In the genomic region with DNA sequence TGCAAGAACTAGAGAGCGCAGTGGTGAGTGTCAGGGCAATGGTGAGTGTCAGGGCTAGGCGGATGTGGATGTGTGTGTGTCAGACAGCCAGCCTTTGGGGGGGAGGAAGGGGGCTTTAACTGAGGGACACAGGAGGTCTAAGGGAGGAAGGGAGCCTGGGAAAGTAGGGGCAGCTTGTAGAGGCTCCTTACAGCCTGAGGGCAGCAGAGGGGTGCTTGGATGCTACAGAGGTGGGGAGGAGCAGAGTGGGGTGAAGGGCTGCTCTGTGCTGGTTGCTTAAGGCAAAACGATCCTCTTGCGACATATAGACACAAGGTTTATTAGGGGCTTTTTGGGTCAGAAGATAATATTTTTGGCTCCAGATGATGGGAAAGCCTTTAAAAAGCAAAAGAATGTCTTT, we compare ENCODE assay signal across 21 mouse cellular contexts. TPM values are rescaled to one million over a fixed set of nuclear protein-coding genes. Genes with fewer than 3 reads are reported as not detected.
A peak's percentile ranks its signal among the peaks of the same experiment; 100 is the strongest.
DNase-seq lines count a peak whose midpoint lies in the region; ATAC-seq lines count a peak whose summit lies in the region.
"Had no signal": no experiment of that assay in that cellular context is flagged by ENCODE, and none has a peak within 500 bp of the region (broad histone marks: within the 10 kb centered on the region; RNA-seq: fewer than 3 reads in every experiment).

No protein-coding gene starts in this region.

- no peak overlapping the region for H3K4me3 ChIP-seq in embryonic facial prominence, embryonic 13.5 days
- no peak overlapping the region for H3K4me3 ChIP-seq in embryonic facial prominence, embryonic 10.5 days
- H3K4me3 ChIP-seq in intestine, embryonic 14.5 days (ENCODE audit: low read depth, low read length): no peak overlapping the region
- H3K4me3 ChIP-seq in intestine, embryonic 16.5 days (ENCODE audit: low read length): no peak overlapping the region
- no peak overlapping the region for H3K4me3 ChIP-seq in midbrain, embryonic 11.5 days (ENCODE audit: low read depth, low read length)
- H3K4me3 ChIP-seq: erythroblast, embryonic 14.5 days; heart, adult 2 months; left cerebral cortex, adult 2 months; megakaryocyte, embryonic 14.5 days had no signal

- H3K9ac ChIP-seq in embryonic facial prominence, embryonic 13.5 days: peak overlapping the region; percentile 27; the same call in 1 of the 2 replicates
- no peak overlapping the region for H3K9ac ChIP-seq in intestine, embryonic 14.5 days (ENCODE audit: low read length)
- H3K9ac ChIP-seq in intestine, embryonic 16.5 days (ENCODE audit: low read depth, low read length): no peak overlapping the region
- no peak overlapping the region for H3K9ac ChIP-seq in midbrain, embryonic 11.5 days (ENCODE audit: low read length)
- H3K9ac ChIP-seq: liver, embryonic 14.5 days had no signal

- H3K4me2 ChIP-seq in embryonic facial prominence, embryonic 13.5 days: no peak overlapping the region
- H3K4me2 ChIP-seq in intestine, embryonic 14.5 days (ENCODE audit: low read length): no peak overlapping the region
- no peak overlapping the region for H3K4me2 ChIP-seq in intestine, embryonic 16.5 days (ENCODE audit: low read depth, low read length)
- no peak overlapping the region for H3K4me2 ChIP-seq in midbrain, embryonic 11.5 days

- H3K9me3 ChIP-seq in embryonic facial prominence, embryonic 13.5 days: no peaks in the 10 kb centered on the region
- no peaks in the 10 kb centered on the region for H3K9me3 ChIP-seq in embryonic facial prominence, embryonic 10.5 days
- H3K9me3 ChIP-seq in intestine, embryonic 14.5 days (ENCODE audit: control insufficient read depth, low read length): no peaks in the 10 kb centered on the region
- H3K9me3 ChIP-seq in intestine, embryonic 16.5 days (ENCODE audit: control insufficient read depth, low read length): no peaks in the 10 kb centered on the region
- H3K9me3 ChIP-seq in midbrain, embryonic 11.5 days (ENCODE audit: control insufficient read depth, low read length): no peaks in the 10 kb centered on the region
- H3K9me3 ChIP-seq: megakaryocyte, embryonic 14.5 days had no signal

- no peaks in the 10 kb centered on the region for H3K27me3 ChIP-seq in embryonic facial prominence, embryonic 13.5 days
- H3K27me3 ChIP-seq in embryonic facial prominence, embryonic 10.5 days (replicated peaks; ENCODE audit: low read depth, poor library complexity, severe bottlenecking): no peaks in the 10 kb centered on the region
- no peaks in the 10 kb centered on the region for H3K27me3 ChIP-seq in intestine, embryonic 14.5 days (replicated peaks; ENCODE audit: control insufficient read depth, insufficient read depth, low read length)
- no peaks in the 10 kb centered on the region for H3K27me3 ChIP-seq in intestine, embryonic 16.5 days (replicated peaks; ENCODE audit: control insufficient read depth, insufficient read depth, low read length)
- H3K27me3 ChIP-seq in midbrain, embryonic 11.5 days (ENCODE audit: control insufficient read depth, insufficient read depth, low read length): no peaks in the 10 kb centered on the region
- H3K27me3 ChIP-seq: megakaryocyte, embryonic 14.5 days had no signal

- H3K4me1 ChIP-seq in embryonic facial prominence, embryonic 13.5 days: peaks cover 7% of the 10 kb centered on the region; the same call in 1 of the 2 replicates
- peaks cover 12% of the 10 kb centered on the region for H3K4me1 ChIP-seq in embryonic facial prominence, embryonic 10.5 days
- H3K4me1 ChIP-seq in intestine, embryonic 14.5 days (replicated peaks; ENCODE audit: control insufficient read depth, insufficient read depth, low read length): no peaks in the 10 kb centered on the region
- peaks cover 4% of the 10 kb centered on the region; the same call in 1 of the 2 replicates for H3K4me1 ChIP-seq in intestine, embryonic 16.5 days (ENCODE audit: control insufficient read depth, insufficient read depth, low read length)
- H3K4me1 ChIP-seq in midbrain, embryonic 11.5 days (ENCODE audit: control insufficient read depth, insufficient read depth, low read length): peaks cover 5% of the 10 kb centered on the region

- H3K27ac ChIP-seq in embryonic facial prominence, embryonic 13.5 days: no peak overlapping the region; the same call in 1 of the 2 replicates
- H3K27ac ChIP-seq in embryonic facial prominence, embryonic 10.5 days (replicated peaks): no peak overlapping the region
- H3K27ac ChIP-seq in intestine, embryonic 14.5 days (ENCODE audit: low read depth): no peak overlapping the region
- no peak overlapping the region for H3K27ac ChIP-seq in intestine, embryonic 16.5 days (ENCODE audit: low read length)
- H3K27ac ChIP-seq in midbrain, embryonic 11.5 days (ENCODE audit: low read depth, low read length): no peak overlapping the region
- H3K27ac ChIP-seq: heart, adult 2 months; left cerebral cortex, adult 2 months; liver, embryonic 14.5 days had no signal

- DNase-seq in embryonic facial prominence, embryonic 10.5 days (ENCODE audit: low spot score): no peak
- DNase-seq in intestine, embryonic 14.5 days (ENCODE audit: low spot score): peak; percentile 38
- peak; percentile 84 for DNase-seq in midbrain, embryonic 11.5 days (ENCODE audit: low spot score, missing footprints)
- DNase-seq in retina, embryonic 14.5 days (ENCODE audit: low spot score): peak; percentile 14
- DNase-seq in kidney, postnatal 36 days: no peak
- DNase-seq in adrenal gland, adult (ENCODE audit: inconsistent age in 2 of 2, low spot score in 1 of 2): no peak
- DNase-seq: cerebellum, postnatal 25 days; heart, adult 2 months; lung, postnatal 10 days; thymus, postnatal 14 days had no signal

- ATAC-seq in embryonic facial prominence, embryonic 13.5 days (ENCODE audit: insufficient number of reproducible peaks, insufficient read depth, low FRiP score, low TSS enrichment, low read depth): no peak
- no peak for ATAC-seq in intestine, embryonic 14.5 days (replicated peaks; ENCODE audit: low FRiP score, low TSS enrichment, low read depth)
- ATAC-seq in intestine, embryonic 16.5 days: no peak
- no peak for ATAC-seq in midbrain, embryonic 11.5 days (ENCODE audit: low FRiP score)
- ATAC-seq: CD4-positive, CD25-positive, alpha-beta regulatory T cell, adult 4 months; inflammation-experienced regulatory T-cells, adult 6 months had no signal

- 58% methylated on average over 4 of the region's 4 CpGs for WGBS in embryonic facial prominence, embryonic 13.5 days
- WGBS in embryonic facial prominence, embryonic 10.5 days: 52% methylated on average over 4 of the region's 4 CpGs
- 79% methylated on average over 4 of the region's 4 CpGs for WGBS in intestine, embryonic 14.5 days
- WGBS in intestine, embryonic 16.5 days: 77% methylated on average over 4 of the region's 4 CpGs
- whole genome bisulfite sequencing in midbrain, embryonic 11.5 days: 55% methylated on average over 4 of the region's 4 CpGs

- H3K36me3 ChIP-seq in embryonic facial prominence, embryonic 13.5 days: peaks cover 56% of the 10 kb centered on the region
- H3K36me3 ChIP-seq in embryonic facial prominence, embryonic 10.5 days (replicated peaks): peaks cover 82% of the 10 kb centered on the region
- H3K36me3 ChIP-seq in intestine, embryonic 14.5 days (ENCODE audit: control insufficient read depth, insufficient read depth, low read length): peaks cover 35% of the 10 kb centered on the region
- H3K36me3 ChIP-seq in intestine, embryonic 16.5 days (ENCODE audit: control insufficient read depth, insufficient read depth, low read length): no peaks in the 10 kb centered on the region
- H3K36me3 ChIP-seq in midbrain, embryonic 11.5 days (ENCODE audit: control insufficient read depth, insufficient read depth, low read length): no peaks in the 10 kb centered on the region; the same call in 1 of the 2 replicates

RNA-seq across cellular contexts. Expression of gene Manbal, which starts 17.4 kb away (rescaled TPM):
- 80.6 and 90.9 TPM in 2 replicates for polyA plus RNA-seq in embryonic facial prominence, embryonic 13.5 days (2015; fragmentation: Nextera tagmentation; extraction: Ambion mirVana)
- polyA plus RNA-seq in embryonic facial prominence, embryonic 10.5 days (2016; fragmentation: Nextera tagmentation; extraction: Ambion mirVana): 61.1 and 66.5 TPM in 2 replicates
- polyA plus RNA-seq in intestine, embryonic 14.5 days (2014; fragmentation: Nextera tagmentation; extraction: Ambion mirVana): 43.3 and 48.9 TPM in 2 replicates
- 66.8 and 71.3 TPM in 2 replicates for polyA plus RNA-seq in intestine, embryonic 16.5 days (2015; fragmentation: Nextera tagmentation; extraction: Ambion mirVana)
- 34.7 and 35.9 TPM in 2 replicates for polyA plus RNA-seq in midbrain, embryonic 11.5 days (2014; fragmentation: Nextera tagmentation; extraction: Ambion mirVana)

RNA-seq across cellular contexts. Expression of gene Src, which starts 33.4 kb away (rescaled TPM):
- polyA plus RNA-seq in embryonic facial prominence, embryonic 13.5 days (2015; fragmentation: Nextera tagmentation; extraction: Ambion mirVana): 21.5 and 22.1 TPM in 2 replicates
- 22.1 and 23.1 TPM in 2 replicates for polyA plus RNA-seq in embryonic facial prominence, embryonic 10.5 days (2016; fragmentation: Nextera tagmentation; extraction: Ambion mirVana)
- 15.4 and 17.5 TPM in 2 replicates for polyA plus RNA-seq in intestine, embryonic 14.5 days (2014; fragmentation: Nextera tagmentation; extraction: Ambion mirVana)
- polyA plus RNA-seq in intestine, embryonic 16.5 days (2015; fragmentation: Nextera tagmentation; extraction: Ambion mirVana): 11.8 and 15.5 TPM in 2 replicates
- 11.2 and 14.0 TPM in 2 replicates for polyA plus RNA-seq in midbrain, embryonic 11.5 days (2014; fragmentation: Nextera tagmentation; extraction: Ambion mirVana)

RNA-seq across cellular contexts. Expression of gene Ghrh, which starts 37.5 kb away (rescaled TPM):
- 1.3 TPM in 1 of 2 replicates, not detected in the other for polyA plus RNA-seq in embryonic facial prominence, embryonic 13.5 days (2015; fragmentation: Nextera tagmentation; extraction: Ambion mirVana)
- 0.34 and 1.3 TPM in 2 replicates for polyA plus RNA-seq in embryonic facial prominence, embryonic 10.5 days (2016; fragmentation: Nextera tagmentation; extraction: Ambion mirVana)
- polyA plus RNA-seq in intestine, embryonic 14.5 days (2014; fragmentation: Nextera tagmentation; extraction: Ambion mirVana): 0.68 TPM in 1 of 2 replicates, not detected in the other
- 0.76 and 0.81 TPM in 2 replicates for polyA plus RNA-seq in intestine, embryonic 16.5 days (2015; fragmentation: Nextera tagmentation; extraction: Ambion mirVana)
- 0.48 and 1.6 TPM in 2 replicates for polyA plus RNA-seq in midbrain, embryonic 11.5 days (2014; fragmentation: Nextera tagmentation; extraction: Ambion mirVana)
- polyA plus RNA-seq: CD4-positive, CD25-positive, alpha-beta regulatory T cell, adult 4 months; erythroblast, embryonic 14.5 days; heart, adult 2 months; heart, postnatal 0 days; inflammation-experienced regulatory T-cells, adult 6 months; kidney, embryonic 14.5 days; limb, embryonic 11.5 days had no signal

Comparison
In these comparisons a context has a peak if more than half of its experiments do, and no peak if none do; other contexts are left out.
1. DNase-seq: peak in intestine, embryonic 14.5 days (single experiment), midbrain, embryonic 11.5 days (single experiment) and retina, embryonic 14.5 days (single experiment); none in embryonic facial prominence, embryonic 10.5 days (single experiment), kidney, postnatal 36 days (0 of 2) and adrenal gland, adult (0 of 2).